Mouse (Mus musculus) E14TG2a.4 (cell line): Measurements from ENCODE around the gene Meaf6.

Experiments used
- CTCF ChIP-seq: conservative IDR thresholded peaks from 2 replicates; pipeline ENCODE4 v1.5.1; 2014; ENCODE audit warnings: low read length
- NANOG ChIP-seq: IDR thresholded peaks from 2 replicates; pipeline ENCODE4 v1.6.1; 2014; ENCODE audit warnings: borderline replicate concordance, low read length, mixed read lengths
- POU5F1 ChIP-seq: IDR thresholded peaks from 2 replicates; pipeline ENCODE4 v1.6.1; 2014; ENCODE audit warnings: low read length, borderline replicate concordance

DNA sequence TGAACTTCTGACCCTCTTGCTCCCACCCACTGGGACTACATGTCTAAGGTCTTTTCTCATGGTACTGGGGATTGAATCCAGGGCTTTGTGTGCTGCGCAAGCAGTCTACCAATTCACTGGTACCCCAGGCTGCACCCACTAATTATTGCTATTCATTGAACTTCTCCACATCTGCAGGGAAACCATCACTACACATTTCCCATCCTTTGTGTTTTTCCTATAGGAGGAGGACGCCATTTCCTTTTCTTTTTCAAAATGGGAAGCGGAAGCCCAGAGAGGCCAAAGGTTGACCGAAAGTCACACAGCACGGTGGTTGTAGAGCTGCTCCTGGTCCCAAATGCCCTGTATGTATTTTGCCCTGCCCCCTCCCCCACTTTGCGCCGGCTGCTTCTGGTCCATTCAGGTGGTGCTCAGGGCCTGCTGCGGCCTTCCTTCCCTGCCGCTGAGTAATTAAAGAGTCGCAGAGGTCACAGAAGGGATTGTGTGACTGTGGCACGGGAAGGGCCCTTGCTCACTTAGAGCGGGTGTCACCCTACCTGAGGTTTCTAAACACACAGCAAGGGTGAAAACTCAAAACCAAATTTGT lies 51.5 kb downstream of the Meaf6 start:
- no peak for TF ChIP-seq CTCF
- TF ChIP-seq POU5F1: no peak
- peak; percentile 98 for TF ChIP-seq NANOG
